Mouse (Mus musculus) retina, postnatal 1 day (tissue): ENCODE measurements around the gene Rer1.

ENCODE experiments used
- DNase-seq: peaks from one replicate; pipeline ENCODE4 v3.0.0-alpha.2; 2012

The Rer1 gene

GRCm38 (mm10) chr4:155086108-155087024, at the start of gene Rer1, which contains the start of gene Morn1:
Gene Rer1, minus strand, starts transcription at chr4:155086382.
Gene Morn1, plus strand, starts transcription at chr4:155086577.
- DNase-seq: peak; percentile 100

GRCm38 (mm10) chr4:155134686-155135172, 48.5 kb upstream of the Rer1 start:
- DNase-seq: no peak

- peak; percentile 70 for DNase-seq
These were observed 47.7 kb upstream of the Rer1 start for GRCm38 (mm10) chr4:155133658-155134417.

GRCm38 (mm10) chr4:155133188-155133587, 47.0 kb upstream of the Rer1 start:
- DNase-seq: no peak

GRCm38 (mm10) chr4:155130616-155131015, 44.4 kb upstream of the Rer1 start:
- DNase-seq: no peak

GRCm38 (mm10) chr4:155129996-155130395, 43.8 kb upstream of the Rer1 start:
- DNase-seq: no peak

GRCm38 (mm10) chr4:155129132-155129917, 43.1 kb upstream of the Rer1 start:
- no peak for DNase-seq

- DNase-seq: no peak
These were observed 42.2 kb upstream of the Rer1 start for GRCm38 (mm10) chr4:155128411-155128810.

- DNase-seq: no peak
These were observed 40.6 kb upstream of the Rer1 start for GRCm38 (mm10) chr4:155126602-155127372.

- no peak for DNase-seq
These were observed 40.0 kb upstream of the Rer1 start for GRCm38 (mm10) chr4:155126194-155126593.

GRCm38 (mm10) chr4:155125310-155125709, 39.1 kb upstream of the Rer1 start:
- no peak for DNase-seq

GRCm38 (mm10) chr4:155123868-155124534, 37.8 kb upstream of the Rer1 start:
- DNase-seq: peak; percentile 53

- DNase-seq: peak; percentile 87
These were observed 36.4 kb upstream of the Rer1 start for GRCm38 (mm10) chr4:155122444-155123040.

- DNase-seq: no peak
These were observed 35.8 kb upstream of the Rer1 start for GRCm38 (mm10) chr4:155121915-155122443.

GRCm38 (mm10) chr4:155121222-155121621, 35.0 kb upstream of the Rer1 start:
- no peak for DNase-seq

- DNase-seq: no peak
These were observed 34.4 kb upstream of the Rer1 start for GRCm38 (mm10) chr4:155120583-155120982.

- no peak for DNase-seq
These were observed 33.9 kb upstream of the Rer1 start for GRCm38 (mm10) chr4:155120038-155120437.

GRCm38 (mm10) chr4:155118278-155118677, 32.1 kb upstream of the Rer1 start:
- DNase-seq: no peak

- DNase-seq: no peak
These were observed 31.3 kb upstream of the Rer1 start for GRCm38 (mm10) chr4:155117396-155117978.

GRCm38 (mm10) chr4:155116607-155117006, 30.4 kb upstream of the Rer1 start:
- no peak for DNase-seq
